Mouse (Mus musculus) erythroblast, embryonic 14.5 days (primary cell): Measurements from ENCODE around the gene Gpc6. TPM values are rescaled to one million over a fixed set of nuclear protein-coding genes. Genes with fewer than 3 reads are reported as not detected.

ENCODE experiments used
- H3K27me3 ChIP-seq: 2 replicates; pipeline ENCODE4 v1.6.1; 2012; ENCODE audit warnings: inconsistent platforms; ENCODE audit not compliant: control insufficient read depth
- H3K36me3 ChIP-seq: 2 replicates; pipeline ENCODE4 v1.6.1; 2012; ENCODE audit warnings: mild to moderate bottlenecking, inconsistent platforms; ENCODE audit not compliant: control insufficient read depth
- H3K4me1 ChIP-seq: 2 replicates; pipeline ENCODE4 v1.6.1; 2012; ENCODE audit warnings: inconsistent platforms; ENCODE audit not compliant: control insufficient read depth
- H3K4me3 ChIP-seq: replicated peaks from 2 replicates; pipeline ENCODE3; 2012; ENCODE audit warnings: moderate library complexity, mild to moderate bottlenecking, inconsistent platforms
- H3K9me3 ChIP-seq: 2 replicates; pipeline ENCODE4 v1.6.1; 2012; ENCODE audit warnings: low read length, inconsistent platforms, mixed read lengths; ENCODE audit not compliant: control insufficient read depth
- GATA1 ChIP-seq: IDR thresholded peaks from 2 replicates; pipeline ENCODE4 v1.6.1; 2012; ENCODE audit warnings: low read length, inconsistent platforms, mixed read lengths
- TAL1 ChIP-seq: IDR thresholded peaks from 3 replicates; pipeline ENCODE4 v1.6.1; 2012; ENCODE audit warnings: low read length, inconsistent platforms, mixed read lengths
- polyA plus RNA-seq: library from polyadenylated mRNA; stranded (reverse); fragments of >175 nt; gene quantifications from 2 replicates; pipeline ENCODE4 v1.2.3, GENCODE M21; 2012

Gpc6 gene
- polyA plus RNA-seq, 1 experiment, result not detected

DNA sequence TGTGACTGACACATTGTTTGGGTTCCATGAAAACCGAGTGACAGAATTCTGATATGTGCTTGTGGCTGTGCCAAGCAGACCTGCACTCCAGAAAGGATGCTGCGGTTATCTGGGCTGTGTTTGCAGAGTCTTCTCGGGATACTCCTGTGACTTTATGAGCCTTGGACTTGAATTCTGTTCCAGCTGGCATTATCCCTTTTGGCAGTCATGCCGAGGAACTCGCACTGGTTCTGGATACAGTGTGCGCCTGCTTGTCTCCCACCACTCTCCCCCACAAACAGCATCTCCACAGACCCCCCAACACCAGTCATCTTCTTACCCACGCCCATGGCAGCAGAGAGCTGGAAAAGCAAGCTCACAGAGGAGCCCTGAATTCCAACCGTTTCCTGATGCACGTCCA lies 1084.4 kb downstream of the Gpc6 start:
- Histone ChIP-seq H3K4me1 (no peaks in the 10 kb centered on the region), H3K27me3 (no peaks in the 10 kb centered on the region), H3K4me3 (no peak overlapping the region), H3K36me3 (no peaks in the 10 kb centered on the region), H3K9me3 (no peaks in the 10 kb centered on the region)
- TF ChIP-seq GATA1, result no peak
- TF ChIP-seq TAL1, result no peak

DNA sequence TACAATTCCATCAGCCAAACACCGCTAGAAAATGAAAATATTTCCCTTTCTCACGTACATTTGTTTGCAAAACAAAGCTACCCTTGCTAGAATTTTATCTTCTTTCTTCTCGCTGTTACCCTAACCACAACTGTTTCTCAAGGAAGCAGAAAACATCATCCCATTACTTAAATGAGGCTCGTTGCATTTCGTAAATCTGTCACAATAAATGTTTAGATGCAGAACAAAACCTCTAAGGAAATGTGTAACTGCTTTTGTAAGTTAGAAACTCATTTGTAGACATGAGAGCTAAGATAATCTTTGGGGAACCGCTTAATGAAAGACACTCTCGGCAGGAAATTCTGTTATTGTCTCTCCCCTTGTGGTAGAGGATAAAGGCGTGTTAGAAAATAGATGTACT lies 1088.1 kb downstream of the Gpc6 start:
- Histone ChIP-seq H3K4me3 (no peak overlapping the region), H3K4me1 (no peaks in the 10 kb centered on the region), H3K27me3 (no peaks in the 10 kb centered on the region), H3K9me3 (no peaks in the 10 kb centered on the region; the same call in 1 of the 2 replicates), H3K36me3 (no peaks in the 10 kb centered on the region)
- TF ChIP-seq TAL1, result no peak
- no peak for TF ChIP-seq GATA1

DNA sequence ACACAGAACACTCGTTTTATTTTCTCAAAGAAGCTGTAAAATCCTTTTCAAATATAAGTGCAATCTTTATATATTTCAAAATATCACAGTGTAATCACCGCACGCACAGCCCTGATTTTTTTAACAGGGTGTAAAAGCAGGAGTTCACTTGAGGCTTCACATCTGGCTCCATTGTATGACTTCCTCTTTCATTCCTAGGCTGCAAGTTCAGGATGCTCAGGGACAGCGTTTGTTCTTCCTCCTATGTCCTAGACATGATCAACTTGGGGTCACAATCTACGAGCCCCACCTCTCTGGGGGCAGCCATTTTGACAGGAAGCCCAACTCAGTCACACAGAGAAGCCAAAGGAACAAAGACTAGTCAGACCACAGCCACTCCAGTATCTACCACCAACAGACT lies 1094.2 kb downstream of the Gpc6 start:
- H3K36me3 ChIP-seq, result no peaks in the 10 kb centered on the region
- TF ChIP-seq TAL1, result no peak
- no peak for TF ChIP-seq GATA1
- peaks cover 9% of the 10 kb centered on the region; the same call in 1 of the 2 replicates for H3K9me3 ChIP-seq
- H3K4me1 ChIP-seq, result no peaks in the 10 kb centered on the region
- H3K27me3 ChIP-seq, result no peaks in the 10 kb centered on the region
- H3K4me3 ChIP-seq, result no peak overlapping the region

DNA sequence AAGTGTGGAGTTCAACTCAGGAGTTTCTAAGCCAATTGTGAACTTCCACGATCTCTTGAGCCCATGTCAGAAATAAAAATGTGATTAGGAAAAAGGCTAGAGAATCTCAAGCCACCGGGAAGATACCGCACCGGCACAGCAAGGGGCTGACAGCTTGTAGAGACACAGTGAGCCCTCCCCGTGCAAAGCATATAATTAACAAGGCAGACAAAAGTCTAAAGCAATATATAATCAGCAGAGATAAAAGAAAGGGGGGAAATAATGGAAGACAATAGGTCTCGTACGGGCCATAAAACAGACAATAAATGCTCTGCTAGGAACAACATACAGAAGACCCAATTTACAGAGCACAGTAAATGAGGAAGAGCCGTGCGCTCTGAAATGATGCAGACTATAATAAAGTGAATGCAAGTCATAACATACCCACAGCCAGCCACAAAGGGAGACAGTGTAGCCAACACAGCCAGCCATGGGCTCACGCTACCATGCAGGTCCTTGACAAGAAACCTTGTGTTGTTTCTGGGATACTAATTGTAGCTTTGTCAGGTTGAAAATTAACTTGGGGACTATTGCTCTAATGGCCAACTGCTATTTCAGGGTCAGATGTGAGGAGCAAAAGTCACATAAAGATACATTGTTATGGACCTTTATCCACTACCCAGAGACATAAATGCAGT lies 1096.9 kb downstream of the Gpc6 start:
- Histone ChIP-seq H3K27me3 (no peaks in the 10 kb centered on the region), H3K36me3 (no peaks in the 10 kb centered on the region), H3K4me1 (no peaks in the 10 kb centered on the region), H3K4me3 (no peak overlapping the region), H3K9me3 (peaks cover 9% of the 10 kb centered on the region; the same call in 1 of the 2 replicates)
- TF ChIP-seq TAL1 (no peak), GATA1 (no peak)
